Mouse (Mus musculus) heart, postnatal 0 days (tissue): ENCODE data around the gene Enox1.

ENCODE experiments used
- CTCF ChIP-seq: IDR thresholded peaks from 2 replicates; pipeline ENCODE4 v1.5.1; 2016; ENCODE audit warnings: antibody characterized with exemption, control low read depth, low read depth
- EP300 ChIP-seq: IDR thresholded peaks from 2 replicates; pipeline ENCODE4 v1.6.1; 2016; ENCODE audit warnings: antibody characterized with exemption, low read depth

DNA sequence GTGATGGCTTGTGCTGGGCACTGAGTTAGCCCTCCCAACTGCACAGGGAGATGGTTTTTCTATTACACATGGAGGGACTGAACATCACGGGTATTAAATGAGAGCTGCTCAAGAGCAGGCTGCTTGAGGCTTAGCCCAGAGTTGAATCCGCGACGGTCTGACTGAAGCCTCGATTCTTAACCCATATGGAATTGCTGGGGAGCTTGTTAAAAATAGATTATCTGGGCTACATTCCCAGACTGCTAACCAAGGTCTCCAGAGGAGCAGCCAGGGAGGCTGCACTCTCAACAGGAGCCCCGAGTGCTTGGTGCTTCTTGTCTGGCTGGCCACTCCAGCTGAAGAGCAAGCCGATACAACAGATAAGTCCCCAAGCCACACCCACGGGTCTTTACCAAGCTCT is 562.3 kb downstream of the Enox1 start:
- TF ChIP-seq EP300 = no peak
- TF ChIP-seq CTCF = no peak
